26 mouse cellular contexts compared by ENCODE assay signal in genomic region chr2:121789777-121790176, GRCm38 (mm10). TPM values are rescaled to one million over a fixed set of nuclear protein-coding genes. Genes with fewer than 3 reads are reported as not detected.
DNase-seq lines count a peak whose midpoint lies in the region; ATAC-seq and TF ChIP-seq lines count a peak whose summit lies in the region.
"Had no signal": no experiment of that assay in that cellular context is flagged by ENCODE, and none has a peak within 500 bp of the region (broad histone marks: within the 10 kb centered on the region; RNA-seq: fewer than 3 reads in every experiment).

No protein-coding gene starts in this region.

- H3K27ac ChIP-seq in heart, adult 2 months = no peak overlapping the region
- no peak overlapping the region for H3K27ac ChIP-seq in heart, embryonic 12.5 days (ENCODE audit: poor library complexity, severe bottlenecking)
- no peak overlapping the region for H3K27ac ChIP-seq in liver, embryonic 14.5 days
- H3K27ac ChIP-seq in liver, embryonic 12.5 days = no peak overlapping the region
- H3K27ac ChIP-seq: embryonic facial prominence, embryonic 12.5 days; forebrain, embryonic 13.5 days; heart, embryonic 13.5 days; hindbrain, embryonic 13.5 days; liver, embryonic 15.5 days; midbrain, embryonic 12.5 days; neural tube, embryonic 12.5 days had no signal

- H3K4me2 ChIP-seq in heart, embryonic 12.5 days = no peak overlapping the region
- H3K4me2 ChIP-seq in liver, embryonic 14.5 days (ENCODE audit: low read depth) = no peak overlapping the region
- no peak overlapping the region for H3K4me2 ChIP-seq in liver, embryonic 12.5 days
- H3K4me2 ChIP-seq: embryonic facial prominence, embryonic 12.5 days; forebrain, embryonic 13.5 days; heart, embryonic 13.5 days; hindbrain, embryonic 13.5 days; liver, embryonic 15.5 days; midbrain, embryonic 12.5 days; neural tube, embryonic 12.5 days had no signal

- no peak for TF ChIP-seq EP300 in heart, adult 2 months (IDR thresholded peaks at IDR 0.05; ENCODE audit: insufficient read depth, low read depth, low read length)
- TF ChIP-seq EP300 in liver, embryonic 14.5 days (IDR thresholded peaks at IDR 0.05; ENCODE audit: low read depth) = no peak

- H3K27me3 ChIP-seq in heart, adult 2 months (ENCODE audit: control insufficient read depth, insufficient read depth, low read length) = no peaks in the 10 kb centered on the region
- H3K27me3 ChIP-seq in heart, embryonic 12.5 days (replicated peaks) = no peaks in the 10 kb centered on the region
- H3K27me3 ChIP-seq in liver, embryonic 14.5 days (ENCODE audit: control insufficient read depth, insufficient read depth, low read length) = no peaks in the 10 kb centered on the region
- H3K27me3 ChIP-seq in liver, embryonic 12.5 days (replicated peaks) = no peaks in the 10 kb centered on the region
- H3K27me3 ChIP-seq in E14TG2a.4 (ENCODE audit: insufficient read depth, low read length) = no peaks in the 10 kb centered on the region
- H3K27me3 ChIP-seq: embryonic facial prominence, embryonic 12.5 days; forebrain, embryonic 13.5 days; heart, embryonic 13.5 days; hindbrain, embryonic 13.5 days; liver, embryonic 15.5 days; midbrain, embryonic 12.5 days; neural tube, embryonic 12.5 days had no signal

- H3K79me2 ChIP-seq in heart, adult 2 months (replicated peaks; ENCODE audit: control insufficient read depth, insufficient read depth, low read length) = no peaks in the 10 kb centered on the region

- H3K9me3 ChIP-seq in heart, embryonic 12.5 days (replicated peaks) = peaks cover 5% of the 10 kb centered on the region; the same call in 1 of the 2 replicates
- no peaks in the 10 kb centered on the region for H3K9me3 ChIP-seq in liver, embryonic 14.5 days (ENCODE audit: control insufficient read depth, low read length)
- H3K9me3 ChIP-seq in liver, embryonic 12.5 days (replicated peaks) = no peaks in the 10 kb centered on the region
- no peaks in the 10 kb centered on the region for H3K9me3 ChIP-seq in E14TG2a.4 (ENCODE audit: low read length)
- H3K9me3 ChIP-seq: embryonic facial prominence, embryonic 12.5 days; forebrain, embryonic 13.5 days; heart, embryonic 13.5 days; hindbrain, embryonic 13.5 days; liver, embryonic 15.5 days; midbrain, embryonic 12.5 days; neural tube, embryonic 12.5 days had no signal

- TF ChIP-seq POLR2A in heart, adult 2 months (IDR thresholded peaks at IDR 0.05; ENCODE audit: insufficient read depth, low read depth, low read length) = no peak

- H3K4me3 ChIP-seq in heart, adult 2 months = no peak overlapping the region
- H3K4me3 ChIP-seq in heart, embryonic 12.5 days = no peak overlapping the region
- H3K4me3 ChIP-seq in liver, embryonic 14.5 days (ENCODE audit: insufficient read depth in 1 of 2, low read depth in 2 of 2, low read length in 2 of 2) = no peak overlapping the region
- no peak overlapping the region for H3K4me3 ChIP-seq in liver, embryonic 12.5 days
- H3K4me3 ChIP-seq in E14TG2a.4 (replicated peaks; ENCODE audit: low read length) = no peak overlapping the region
- H3K4me3 ChIP-seq: embryonic facial prominence, embryonic 12.5 days; forebrain, embryonic 13.5 days; heart, embryonic 13.5 days; hindbrain, embryonic 13.5 days; liver, embryonic 15.5 days; midbrain, embryonic 12.5 days; neural tube, embryonic 12.5 days had no signal

- intact Hi-C loops in heart, adult 2 months (cut with DNase I) = no loop called here

- ATAC-seq in heart, embryonic 12.5 days (ENCODE audit: insufficient number of reproducible peaks, low FRiP score) = no peak
- no peak for ATAC-seq in liver, embryonic 14.5 days (ENCODE audit: insufficient read depth)
- no peak for ATAC-seq in liver, embryonic 12.5 days
- ATAC-seq: activated CD4-positive, CD25-positive, alpha-beta regulatory T cell, adult 4 months; forebrain, embryonic 13.5 days; inflammation-experienced regulatory T-cells, adult 6 months had no signal

- DNase-seq in heart, adult 2 months = no peak
- DNase-seq in liver, embryonic 14.5 days (ENCODE audit: low read depth in 3 of 3, low spot score in 3 of 3) = no peak
- peak; percentile 16 for DNase-seq in ZHBTc4 (ENCODE audit: low read depth, low spot score)
- DNase-seq in Muller cell, postnatal 12 days (ENCODE audit: inconsistent ontology term) = no peak
- DNase-seq: adrenal gland, postnatal 10 days; cerebellum, adult 18-20 months; cerebellum, postnatal 25 days; kidney, adult 8-10 months; kidney, postnatal 25 days; lung, postnatal 10 days; right cerebral cortex, postnatal 14 days; thymus, postnatal 14 days had no signal

- 0 out of 2 replicates have a peak, but pooled peaks have one; percentile 10 for TF ChIP-seq CTCF in heart, adult 2 months (IDR thresholded peaks at IDR 0.05)
- TF ChIP-seq CTCF in liver, embryonic 14.5 days (IDR thresholded peaks at IDR 0.05; ENCODE audit: low read depth) = peak; percentile 9; the same call in 1 of the 2 replicates
- TF ChIP-seq CTCF in E14TG2a.4 (conservative IDR thresholded peaks at IDR 0.05; ENCODE audit: low read length) = peak; percentile 26; the same call in 1 of the 2 replicates

- H3K36me3 ChIP-seq in heart, adult 2 months (ENCODE audit: control insufficient read depth, insufficient read depth, low read length) = no peaks in the 10 kb centered on the region
- H3K36me3 ChIP-seq in heart, embryonic 12.5 days = no peaks in the 10 kb centered on the region
- H3K36me3 ChIP-seq in liver, embryonic 14.5 days (replicated peaks; ENCODE audit: control insufficient read depth, insufficient read depth, low read depth) = no peaks in the 10 kb centered on the region
- no peaks in the 10 kb centered on the region for H3K36me3 ChIP-seq in liver, embryonic 12.5 days
- no peaks in the 10 kb centered on the region for H3K36me3 ChIP-seq in E14TG2a.4 (ENCODE audit: insufficient read depth, low read length)
- H3K36me3 ChIP-seq: embryonic facial prominence, embryonic 12.5 days; heart, embryonic 13.5 days; liver, embryonic 15.5 days; neural tube, embryonic 12.5 days had no signal

- peaks cover 2% of the 10 kb centered on the region for H3K4me1 ChIP-seq in heart, adult 2 months (ENCODE audit: control insufficient read depth, insufficient read depth, low read length)
- peaks cover 7% of the 10 kb centered on the region for H3K4me1 ChIP-seq in heart, embryonic 12.5 days (replicated peaks)
- H3K4me1 ChIP-seq in liver, embryonic 14.5 days (replicated peaks; ENCODE audit: control insufficient read depth in 2 of 2, insufficient read depth in 2 of 2, low read length in 1 of 2) = no peaks in the 10 kb centered on the region; a peak in 1 of 4 replicates
- peaks cover 5% of the 10 kb centered on the region for H3K4me1 ChIP-seq in liver, embryonic 12.5 days
- peaks cover 20% of the 10 kb centered on the region for H3K4me1 ChIP-seq in E14TG2a.4 (replicated peaks; ENCODE audit: low read depth, low read length)
- H3K4me1 ChIP-seq: liver, embryonic 15.5 days; midbrain, embryonic 12.5 days; neural tube, embryonic 12.5 days had no signal

- no peak overlapping the region for H3K9ac ChIP-seq in heart, adult 2 months (ENCODE audit: low read depth, low read length)
- H3K9ac ChIP-seq in heart, embryonic 12.5 days = no peak overlapping the region
- H3K9ac ChIP-seq in liver, embryonic 14.5 days (replicated peaks) = no peak overlapping the region
- H3K9ac ChIP-seq in liver, embryonic 12.5 days = no peak overlapping the region
- H3K9ac ChIP-seq: embryonic facial prominence, embryonic 12.5 days; forebrain, embryonic 13.5 days; heart, embryonic 13.5 days; hindbrain, embryonic 13.5 days; liver, embryonic 15.5 days; midbrain, embryonic 12.5 days; neural tube, embryonic 12.5 days had no signal

RNA-seq across cellular contexts. Expression of gene Frmd5, which starts 17.1 kb away (rescaled TPM):
- total RNA-seq in heart, adult 2 months (2021) = 100 to 1,000 TPM; 124 to 245 TPM
- polyA plus RNA-seq in heart, adult 2 months (2012; rRNA removed) = 197 and 281 TPM in 2 replicates
- 25.6 TPM in 2 replicates for polyA plus RNA-seq in heart, embryonic 12.5 days (2016; fragmentation: Nextera tagmentation; extraction: Ambion mirVana)
- polyA plus RNA-seq in liver, embryonic 14.5 days (2012; rRNA removed) = 0.12 and 0.30 TPM in 2 replicates
- 0.06 and 0.10 TPM in 2 replicates for polyA plus RNA-seq in liver, embryonic 14.5 days (2014; fragmentation: Nextera tagmentation; extraction: Ambion mirVana)
- 0.25 and 0.29 TPM in 2 replicates for polyA plus RNA-seq in liver, embryonic 12.5 days (2016; fragmentation: Nextera tagmentation; extraction: Ambion mirVana)
- total RNA-seq: granulocyte monocyte progenitor cell, adult 5-6 weeks; megakaryocyte progenitor cell, adult 5-6 weeks had no signal

Comparison
In these comparisons a context has a peak if more than half of its experiments do, and no peak if none do; other contexts are left out.
1. RNA of gene Frmd5, which starts 17.1 kb away (polyA plus RNA-seq): 197 to 281 TPM in heart, adult 2 months and 25.6 TPM in heart, embryonic 12.5 days; 0.25 to 0.29 TPM in liver, embryonic 12.5 days and 0.06 to 0.30 TPM in liver, embryonic 14.5 days; every median in the first group is over 10 times any median in the second.
2. Peak in every context shown above with its lines, with median percentiles within 50 percentile points of each other: CTCF ChIP-seq.